Mouse (Mus musculus) cerebellum, postnatal 10 days (tissue): Measurements from ENCODE around the gene Ces1f.
A peak's percentile ranks its signal among the peaks of the same experiment; 100 is the strongest.
"Not testable (repeated sequence)": the region's sequence is repeated elsewhere in the genome, so short reads cannot be mapped to it uniquely, and the experiment has no call there.

ENCODE experiments used
- DNase-seq, 2 experiments: peaks; one replicate each; pipeline ENCODE4 v3.0.0; 2021; ENCODE audit warnings: mixed read lengths in 2 of 2

Ces1f gene

GRCm38 (mm10) chr8:93279556-93279955 lies at the start of gene Ces1f:
TSS of gene Ces1f (minus strand) at chr8:93279747.
- no peak for DNase-seq

- no peak for DNase-seq
Observed at GRCm38 (mm10) chr8:93325123-93325522, 45.6 kb upstream of the Ces1f start.

DNA sequence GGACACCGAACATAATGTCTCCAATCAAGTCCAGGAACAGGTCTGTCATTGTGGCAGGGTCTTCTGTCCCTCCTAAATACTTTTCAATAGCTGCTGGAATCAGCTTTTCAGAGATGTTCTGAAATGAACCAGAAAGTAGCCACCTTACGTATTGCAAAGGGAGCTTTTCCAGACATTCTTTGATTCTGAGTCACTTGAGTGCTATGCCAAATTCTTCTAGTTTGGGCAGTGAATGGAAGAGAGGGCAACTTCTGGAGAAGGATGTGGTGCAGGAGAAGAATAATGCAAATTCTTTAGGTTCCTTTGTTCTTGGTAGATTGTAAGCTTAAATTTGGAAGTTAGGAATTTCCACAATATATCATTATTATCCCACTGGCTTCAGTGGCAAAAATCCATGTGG lies 37.5 kb upstream of the Ces1f start:
- no peak for DNase-seq

DNA sequence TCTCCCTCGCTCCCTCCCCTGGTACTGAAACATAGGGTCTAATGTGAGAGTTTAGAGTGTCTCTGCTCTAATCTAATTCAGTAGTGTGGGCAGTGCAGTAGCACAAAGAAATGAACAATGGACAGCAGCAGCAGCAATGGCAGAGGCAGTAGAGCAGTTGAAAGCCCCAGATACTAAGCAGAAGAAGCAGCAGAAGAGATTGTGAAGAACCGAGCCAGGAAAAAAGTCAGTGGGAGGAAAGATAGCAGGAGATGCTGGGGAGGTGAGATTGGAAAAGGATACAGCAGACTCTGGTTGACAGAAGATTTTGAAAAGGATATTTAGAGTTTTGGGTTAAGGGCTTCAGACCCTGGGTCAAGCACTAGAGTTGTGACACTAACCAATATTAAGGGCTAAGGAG lies 36.0 kb upstream of the Ces1f start:
- DNase-seq, result no peak

DNA sequence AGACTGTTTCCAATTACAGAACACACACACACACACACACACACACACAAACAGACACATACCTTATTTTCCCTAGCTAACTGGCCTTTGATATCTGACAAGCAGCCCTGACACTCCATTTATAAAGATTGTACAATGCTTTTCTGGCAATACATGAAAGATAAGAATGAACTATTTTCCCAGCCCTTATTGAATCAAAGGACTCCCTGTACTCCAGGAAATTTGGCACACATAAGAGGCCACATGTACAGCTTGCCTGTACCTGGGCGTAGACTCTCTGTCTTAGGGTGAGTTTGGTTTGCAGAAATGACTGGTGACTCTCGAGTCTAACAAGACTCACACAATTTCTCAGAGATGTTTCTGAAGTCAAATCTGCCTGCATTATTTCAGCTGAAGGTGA lies 4.3 kb upstream of the Ces1f start:
- DNase-seq, result no peak

DNA sequence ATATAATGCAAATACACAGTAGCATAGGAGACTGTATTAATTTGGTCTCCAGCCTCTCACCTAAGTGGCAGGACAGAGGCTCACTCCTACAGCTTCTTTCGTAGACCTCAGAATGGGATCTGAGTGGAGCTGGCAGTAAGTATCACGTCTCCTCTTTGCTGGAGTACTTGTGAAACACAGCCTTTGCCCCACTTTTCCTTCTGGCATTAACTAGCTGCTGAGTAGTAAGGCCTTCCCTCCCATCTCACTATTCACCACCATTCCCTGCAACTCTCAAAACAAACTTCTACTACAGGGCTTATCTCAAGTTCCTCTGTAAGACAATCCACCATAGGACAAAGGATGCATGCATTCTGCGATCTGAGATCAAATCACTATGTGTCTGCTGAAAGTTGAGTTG lies 2.8 kb upstream of the Ces1f start:
- no peak for DNase-seq

DNA sequence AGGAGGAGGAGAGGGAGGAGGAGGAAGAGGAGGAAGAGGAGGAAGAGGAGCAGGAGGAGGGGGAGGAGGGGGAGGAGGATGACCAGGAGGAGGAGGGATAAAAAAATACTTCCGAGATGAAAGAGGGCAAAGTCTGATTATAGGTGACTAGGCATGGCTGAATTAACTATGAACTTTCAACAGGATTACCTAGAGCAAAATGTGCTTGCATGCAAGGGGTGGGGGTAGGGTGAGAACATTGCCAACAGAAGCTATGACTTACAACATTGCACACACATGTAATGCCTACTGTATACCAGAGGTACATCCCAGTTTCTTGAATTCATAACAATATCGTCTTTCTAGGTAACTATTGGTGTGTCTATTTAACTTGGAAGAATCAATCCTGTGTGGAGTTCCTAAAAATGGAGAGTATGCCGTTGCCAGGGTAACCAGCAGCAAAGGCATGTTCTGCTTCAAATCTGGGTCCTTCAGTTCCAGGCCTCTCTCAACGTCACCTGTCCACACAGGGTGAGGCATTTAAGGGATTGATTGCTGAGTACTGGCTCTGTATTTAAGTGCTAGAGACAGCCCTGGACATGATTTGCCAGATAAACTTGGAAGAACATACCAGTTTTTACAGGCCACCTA lies 1.3 kb downstream of the Ces1f start:
- no peak for DNase-seq

- no peak for DNase-seq
Observed at GRCm38 (mm10) chr8:93274609-93275008, 4.9 kb downstream of the Ces1f start.

DNA sequence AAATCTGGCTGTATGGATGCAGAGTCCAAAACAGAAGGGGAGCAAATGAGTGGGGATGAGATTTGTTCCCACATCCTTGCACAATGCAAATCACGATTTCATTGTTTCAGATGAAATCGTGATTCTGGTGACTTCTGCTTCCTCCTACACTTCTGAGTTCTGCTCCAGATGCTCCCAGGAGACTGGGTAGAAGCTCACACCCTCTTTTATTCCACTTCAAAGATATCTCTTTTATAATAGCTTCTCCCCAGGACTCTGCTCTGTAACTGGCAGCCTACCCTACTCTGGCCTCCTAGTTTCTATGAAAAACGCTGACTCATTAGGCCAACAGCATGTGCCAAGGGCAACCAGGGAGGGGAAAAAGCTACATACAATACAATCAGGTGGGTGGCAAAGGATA lies 6.2 kb downstream of the Ces1f start:
- DNase-seq, result no peak

GRCm38 (mm10) chr8:93272686-93273085 lies 6.9 kb downstream of the Ces1f start:
- DNase-seq, result peak; percentile 65 to 83

DNA sequence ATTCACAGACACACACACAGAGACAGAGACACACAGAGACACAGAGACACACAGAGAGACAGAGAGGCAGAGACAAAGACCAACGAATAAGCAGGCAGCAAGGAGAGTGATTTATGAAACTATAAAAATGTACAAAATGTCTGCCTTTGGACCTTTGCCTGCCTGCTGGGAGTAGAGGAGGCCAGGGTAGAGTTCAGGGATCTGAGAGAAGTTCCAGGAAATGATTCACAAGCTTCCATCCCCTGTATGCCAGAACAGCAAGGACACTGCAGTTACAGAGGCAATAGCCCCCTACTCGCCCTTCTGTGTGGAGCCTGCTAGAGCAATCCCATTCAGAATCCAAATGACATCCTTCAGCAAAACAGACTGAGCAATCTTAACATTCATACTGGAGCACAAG lies 18.1 kb downstream of the Ces1f start:
- DNase-seq, result no peak

DNA sequence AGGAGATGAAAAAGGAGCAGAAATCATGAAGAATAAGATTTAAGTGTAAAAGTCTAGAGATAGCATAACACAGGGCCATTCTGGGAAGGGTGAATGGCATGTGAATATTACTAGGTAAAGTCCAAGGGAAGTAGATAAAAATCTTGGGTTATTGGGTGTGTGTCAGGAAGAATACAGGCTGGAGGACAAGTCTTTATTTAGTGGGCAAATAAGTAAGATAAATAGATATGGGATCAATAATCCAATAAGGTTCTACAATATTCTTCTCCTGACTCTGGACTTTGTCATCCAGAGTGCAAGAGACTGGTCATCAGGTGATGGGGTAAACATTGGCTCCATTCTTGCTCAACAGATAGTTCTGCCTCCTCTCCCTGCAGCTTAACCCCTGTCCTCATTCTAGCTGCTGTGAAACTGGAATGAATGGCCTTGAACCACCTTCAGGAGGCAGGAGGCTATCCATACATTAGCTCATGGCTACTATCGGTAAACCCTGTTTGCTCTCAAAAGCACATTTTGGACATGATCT lies 27.1 kb downstream of the Ces1f start:
- DNase-seq, result no peak

DNA sequence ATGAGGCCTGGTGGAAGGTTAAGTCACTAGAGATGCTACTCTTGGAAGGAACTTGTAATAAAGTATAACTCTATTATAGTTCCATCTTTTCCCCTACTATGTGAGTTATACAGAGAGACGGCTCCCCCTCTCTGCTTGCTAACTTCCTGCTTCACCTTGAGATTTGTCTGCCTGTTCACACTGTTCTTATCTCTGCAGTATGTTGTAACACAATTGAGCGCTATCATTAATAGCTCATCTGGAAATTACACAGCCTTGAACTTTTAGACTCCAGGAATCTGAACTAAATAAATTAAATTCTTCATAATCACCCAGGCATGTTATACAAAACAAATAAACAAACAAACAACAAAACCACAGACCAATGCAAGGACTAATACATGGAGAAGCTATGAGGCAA lies 33.5 kb downstream of the Ces1f start:
- no peak for DNase-seq

GRCm38 (mm10) chr8:93239884-93240283 lies 39.7 kb downstream of the Ces1f start:
- no peak for DNase-seq

DNA sequence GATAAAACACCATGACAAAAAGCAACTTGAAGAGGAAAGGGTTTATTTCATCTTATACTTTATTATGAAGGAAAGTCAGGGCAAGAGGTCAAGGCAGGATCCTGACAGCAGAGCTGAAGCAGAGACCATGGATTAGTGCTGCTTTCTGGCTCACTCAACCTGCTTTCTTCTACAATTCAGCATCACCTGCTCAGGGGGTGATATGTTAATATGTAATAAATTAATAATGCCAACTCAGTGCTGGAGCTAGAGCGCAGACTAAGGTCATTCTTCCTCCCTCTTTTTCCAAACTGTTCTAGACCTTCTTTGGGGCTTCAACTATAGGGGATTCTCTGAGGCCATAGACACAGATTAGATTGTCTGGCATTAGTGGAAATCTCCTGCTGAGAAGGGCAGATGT lies 43.9 kb downstream of the Ces1f start:
- DNase-seq, result no peak

GRCm38 (mm10) chr8:93234706-93235105 lies 44.8 kb downstream of the Ces1f start:
- DNase-seq, result no peak

DNA sequence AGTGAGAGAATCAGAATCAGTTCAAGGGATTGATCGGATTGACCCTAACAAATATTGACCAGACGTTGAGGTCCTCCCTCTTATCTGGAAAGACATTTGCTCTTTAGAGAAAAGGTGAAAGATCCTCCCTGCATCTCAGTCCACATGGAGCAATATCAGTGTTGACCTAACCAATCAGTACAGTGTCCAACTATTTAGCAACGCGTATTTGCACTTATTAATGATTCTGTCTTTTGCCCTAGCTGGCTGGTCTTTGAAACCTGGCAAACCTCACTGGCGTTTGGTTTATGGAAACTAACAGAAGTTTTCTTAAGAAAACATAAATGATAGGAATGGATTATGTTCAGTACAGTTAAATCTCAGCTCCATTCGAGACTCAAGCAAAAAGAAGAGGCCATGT lies 45.5 kb downstream of the Ces1f start:
- no peak for DNase-seq

DNA sequence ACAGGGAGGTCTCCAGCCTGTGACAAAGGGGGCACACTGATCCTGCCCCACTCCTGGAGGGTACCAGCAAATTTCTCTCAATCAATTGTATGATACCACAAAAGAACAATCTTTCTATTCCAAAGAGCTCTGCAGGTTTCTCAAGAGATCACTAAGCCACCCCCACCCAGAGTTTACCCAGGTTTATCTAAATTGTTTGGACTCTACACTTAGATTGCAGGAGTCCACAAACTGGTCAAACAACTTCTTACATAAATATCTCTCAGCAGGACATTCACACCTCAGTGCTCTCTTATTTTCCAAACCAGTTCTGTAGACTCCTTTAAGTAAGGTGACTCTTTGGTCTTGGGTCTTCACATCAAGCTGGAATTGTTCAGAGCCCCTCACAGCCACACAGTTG lies 50.1 kb downstream of the Ces1f start, which contains the start of gene Ces1e:
Gene Ces1e (minus strand): TSS at position 174 of the 400 bp plus-strand sequence.
- DNase-seq, result no peak

DNA sequence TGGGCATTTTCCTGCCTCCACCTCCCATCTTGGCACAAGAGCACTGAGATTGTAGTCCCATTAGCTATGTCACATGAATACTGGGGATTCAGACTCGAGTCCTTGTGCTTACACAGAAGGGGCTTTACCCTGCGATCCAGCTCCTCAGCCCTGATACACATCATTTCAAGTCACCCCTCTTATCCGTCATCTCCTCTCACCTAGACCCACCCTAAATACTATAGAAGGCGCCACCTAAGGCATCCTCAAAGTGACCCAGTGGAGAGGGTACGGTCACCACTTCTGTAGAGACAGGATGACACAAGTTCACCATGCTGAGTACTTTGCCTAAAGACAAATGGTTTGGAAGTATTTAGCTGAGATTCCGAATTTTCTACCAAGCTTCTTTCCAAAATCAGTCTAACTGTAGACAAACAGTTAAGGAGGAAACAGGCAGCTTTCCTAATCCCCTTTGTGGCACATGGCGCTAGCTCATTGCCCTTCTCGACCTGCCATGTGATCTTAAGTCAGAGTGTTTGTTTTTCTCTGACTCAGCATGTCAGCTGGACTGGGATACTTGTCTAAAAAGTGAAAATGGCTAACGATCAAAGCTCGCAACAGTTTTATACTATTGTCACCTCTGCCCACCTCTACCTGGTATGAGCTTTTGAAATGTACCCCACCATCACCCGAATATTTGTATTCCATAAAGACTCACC lies 50.7 kb downstream of the Ces1f start:
- DNase-seq, result no peak

DNA sequence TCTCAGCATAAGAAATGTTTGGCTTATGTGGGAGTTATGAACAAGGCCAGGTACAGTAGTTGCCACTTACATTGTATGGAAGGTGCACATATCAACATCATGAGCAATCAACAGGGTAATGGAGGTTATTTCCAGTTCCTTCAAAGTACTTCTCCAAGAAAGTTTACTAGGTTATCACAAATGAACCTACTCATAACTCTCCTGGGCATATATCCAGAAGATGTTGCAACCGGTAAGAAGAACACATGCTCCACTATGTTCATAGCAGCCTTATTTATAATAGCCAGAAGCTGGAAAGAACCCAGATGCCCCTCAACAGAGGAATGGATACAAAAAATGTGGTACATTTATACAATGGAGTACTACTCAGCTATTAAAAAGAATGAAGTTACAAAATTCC lies 53.1 kb downstream of the Ces1f start:
- DNase-seq, result not testable (repeated sequence)

- DNase-seq, result no peak
Observed at GRCm38 (mm10) chr8:93221896-93222295, 57.7 kb downstream of the Ces1f start.

DNA sequence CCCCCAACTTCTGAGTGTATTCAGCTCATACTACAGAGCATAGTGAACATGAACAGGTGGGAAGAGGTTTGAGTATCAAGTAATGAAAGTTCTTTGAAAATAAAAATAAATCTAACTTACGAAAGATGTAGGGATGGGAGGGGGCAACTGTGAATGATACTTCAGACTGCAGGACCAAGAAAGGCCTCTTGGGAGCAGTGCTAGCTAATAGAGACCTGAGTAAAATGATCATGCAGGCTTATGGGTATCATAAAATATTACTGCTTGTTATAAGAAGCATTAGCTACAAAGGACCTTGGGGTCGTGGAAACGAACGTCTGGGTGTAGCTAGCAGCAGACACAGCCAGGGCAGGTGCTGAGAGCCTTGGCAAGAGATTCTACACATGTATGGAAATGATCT lies 61.7 kb downstream of the Ces1f start:
- DNase-seq, result peak in 1 of 2 experiments; percentile 7

- no peak for DNase-seq
Observed at GRCm38 (mm10) chr8:93217375-93217774, 62.2 kb downstream of the Ces1f start.

- DNase-seq, result no peak
Observed at GRCm38 (mm10) chr8:93211091-93211490, 68.5 kb downstream of the Ces1f start.
